21 mouse cellular contexts compared by ENCODE assay signal in genomic region chr5:96454422-96454821, GRCm38 (mm10).
DNase-seq lines count a peak whose midpoint lies in the region; ATAC-seq lines count a peak whose summit lies in the region.
"Had no signal": no experiment of that assay in that cellular context is flagged by ENCODE, and none has a peak within 500 bp of the region (broad histone marks: within the 10 kb centered on the region; RNA-seq: fewer than 3 reads in every experiment).

No protein-coding gene starts in this region.

- no peaks in the 10 kb centered on the region for H3K27me3 ChIP-seq in heart, embryonic 11.5 days (ENCODE audit: control insufficient read depth, insufficient read depth, low read length)
- no peaks in the 10 kb centered on the region for H3K27me3 ChIP-seq in heart, embryonic 15.5 days
- H3K27me3 ChIP-seq: embryonic facial prominence, embryonic 15.5 days; intestine, embryonic 15.5 days; kidney, embryonic 15.5 days had no signal

- intact Hi-C loops in heart, postnatal 36 days (cut with DNase I) = no loop called here
- intact Hi-C loops in heart, postnatal 10 days (cut with DNase I) = no loop called here

- peak overlapping the region; percentile 82 for H3K27ac ChIP-seq in heart, embryonic 11.5 days (ENCODE audit: low read depth, low read length)
- H3K27ac ChIP-seq in heart, embryonic 15.5 days = peak overlapping the region; percentile 65
- H3K27ac ChIP-seq: embryonic facial prominence, embryonic 15.5 days; forebrain, embryonic 10.5 days; hindbrain, embryonic 10.5 days; hindbrain, embryonic 14.5 days; intestine, embryonic 15.5 days had no signal

- DNase-seq in heart, postnatal 36 days = no peak
- DNase-seq in heart, postnatal 10 days = no peak
- peak; percentile 35 for DNase-seq in brain, adult 2 months (ENCODE audit: low read depth, low spot score)
- peak; percentile 34 for DNase-seq in telencephalon, adult 2 months (ENCODE audit: low read depth, low spot score)
- DNase-seq: adrenal gland, adult 2 months; adrenal gland, postnatal 25 days; cerebellum, adult 2 months; cerebellum, postnatal 14 days; embryo, embryonic 11 days; gastrocnemius, postnatal 10 days; kidney, adult 18-20 months had no signal

- H3K9ac ChIP-seq in heart, embryonic 11.5 days (ENCODE audit: low read depth, low read length) = no peak overlapping the region
- no peak overlapping the region for H3K9ac ChIP-seq in heart, embryonic 15.5 days
- H3K9ac ChIP-seq: embryonic facial prominence, embryonic 15.5 days; hindbrain, embryonic 14.5 days; intestine, embryonic 15.5 days; kidney, embryonic 15.5 days had no signal

- no peak overlapping the region for H3K4me3 ChIP-seq in heart, embryonic 11.5 days (ENCODE audit: low read depth, low read length)
- no peak overlapping the region for H3K4me3 ChIP-seq in heart, embryonic 15.5 days
- H3K4me3 ChIP-seq: embryonic facial prominence, embryonic 15.5 days; erythroblast, embryonic 14.5 days; forebrain, embryonic 10.5 days; hindbrain, embryonic 10.5 days; intestine, embryonic 15.5 days; kidney, embryonic 15.5 days had no signal

- no peaks in the 10 kb centered on the region for H3K9me3 ChIP-seq in heart, embryonic 11.5 days (replicated peaks; ENCODE audit: control insufficient read depth, low read length)
- H3K9me3 ChIP-seq in heart, embryonic 15.5 days (replicated peaks) = no peaks in the 10 kb centered on the region
- H3K9me3 ChIP-seq: embryonic facial prominence, embryonic 15.5 days; forebrain, embryonic 10.5 days; hindbrain, embryonic 10.5 days; intestine, embryonic 15.5 days; kidney, embryonic 15.5 days had no signal

- no peak for ATAC-seq in heart, embryonic 11.5 days (replicated peaks; ENCODE audit: insufficient number of reproducible peaks, low FRiP score, low TSS enrichment)
- ATAC-seq in heart, embryonic 15.5 days (replicated peaks; ENCODE audit: insufficient number of reproducible peaks, insufficient read depth, low FRiP score, low read depth) = no peak
- ATAC-seq: forebrain, embryonic 14.5 days; intestine, embryonic 15.5 days had no signal

- H3K36me3 ChIP-seq in heart, embryonic 11.5 days (ENCODE audit: control insufficient read depth, insufficient read depth, low read length) = no peaks in the 10 kb centered on the region
- H3K36me3 ChIP-seq in heart, embryonic 15.5 days = no peaks in the 10 kb centered on the region
- H3K36me3 ChIP-seq: embryonic facial prominence, embryonic 15.5 days; forebrain, embryonic 10.5 days; hindbrain, embryonic 10.5 days; intestine, embryonic 15.5 days; kidney, embryonic 15.5 days had no signal

- H3K4me2 ChIP-seq in heart, embryonic 11.5 days = no peak overlapping the region
- H3K4me2 ChIP-seq in heart, embryonic 15.5 days = no peak overlapping the region
- H3K4me2 ChIP-seq: embryonic facial prominence, embryonic 15.5 days; hindbrain, embryonic 14.5 days; intestine, embryonic 15.5 days; kidney, embryonic 15.5 days had no signal

- 58% methylated on average over 3 of the region's 3 CpGs for WGBS in heart, embryonic 11.5 days (ENCODE audit: insufficient replicate concordance)
- whole genome bisulfite sequencing in heart, embryonic 15.5 days = 48% methylated on average over 3 of the region's 3 CpGs

- peaks cover 9% of the 10 kb centered on the region for H3K4me1 ChIP-seq in heart, embryonic 11.5 days (ENCODE audit: control insufficient read depth, insufficient read depth, low read length)
- peaks cover 28% of the 10 kb centered on the region for H3K4me1 ChIP-seq in heart, embryonic 15.5 days (replicated peaks)
- H3K4me1 ChIP-seq: embryonic facial prominence, embryonic 15.5 days; forebrain, embryonic 10.5 days; hindbrain, embryonic 10.5 days had no signal

Comparison
In these comparisons a context has a peak if more than half of its experiments do, and no peak if none do; other contexts are left out.
1. DNase-seq: peak in brain, adult 2 months (single experiment) and telencephalon, adult 2 months (single experiment); none in heart, postnatal 36 days (0 of 2) and heart, postnatal 10 days (0 of 2).